Mouse (Mus musculus) olfactory bulb, adult 2 months (tissue): ENCODE measurements around the gene Nfatc2ip.

Experiments
- CTCF ChIP-seq: fragments of 200-500 bp; IDR thresholded peaks from 2 replicates; pipeline ENCODE4 v1.5.1; 2012; ENCODE audit warnings: low read depth, mild to moderate bottlenecking, low read length, moderate library complexity; ENCODE audit not compliant: insufficient read depth
- POLR2A ChIP-seq: fragments of 200-500 bp; IDR thresholded peaks from 2 replicates; pipeline ENCODE4 v1.6.1; 2012; ENCODE audit warnings: mild to moderate bottlenecking, low read depth, low read length, moderate library complexity; ENCODE audit not compliant: insufficient read depth

DNA sequence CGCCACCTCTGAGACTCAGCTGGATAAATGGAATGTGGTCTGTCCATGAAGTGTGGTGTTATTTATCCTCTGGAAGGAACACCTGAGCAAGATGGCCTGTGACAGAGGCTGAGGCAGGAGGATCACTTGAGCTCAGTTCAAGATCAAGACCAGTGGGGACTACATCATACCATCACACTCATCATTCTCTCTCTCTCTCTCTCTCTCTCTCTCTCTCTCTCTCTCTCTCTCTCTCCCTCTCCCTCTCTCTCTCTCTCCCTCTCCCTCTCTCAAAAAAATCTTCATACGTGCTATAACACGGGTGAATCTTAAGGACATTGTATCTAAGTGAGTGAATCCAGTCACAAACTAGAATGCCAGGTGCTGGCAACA lies 42.6 kb downstream of the Nfatc2ip start:
- TF ChIP-seq POLR2A (no peak), CTCF (no peak)
